Mouse (Mus musculus) olfactory bulb, adult 2 months (tissue): ENCODE measurements around the gene C130050O18Rik. TPM values are rescaled to one million over a fixed set of nuclear protein-coding genes. Genes with fewer than 3 reads are reported as not detected.

Source experiments
- H3K27ac ChIP-seq: fragments of 200-500 bp; 2 replicates; pipeline ENCODE4 v1.5.1; 2012; ENCODE audit warnings: low read depth, low read length; ENCODE audit not compliant: insufficient read depth
- H3K4me1 ChIP-seq: fragments of 200-500 bp; 2 replicates; pipeline ENCODE4 v1.6.1; 2012; ENCODE audit warnings: low read length; ENCODE audit not compliant: control insufficient read depth, insufficient read depth
- H3K4me3 ChIP-seq: fragments of 200-500 bp; 2 replicates; pipeline ENCODE4 v1.5.1; 2012; ENCODE audit warnings: mild to moderate bottlenecking, low read depth, low read length, moderate library complexity; ENCODE audit not compliant: insufficient read depth
- CTCF ChIP-seq: fragments of 200-500 bp; IDR thresholded peaks from 2 replicates; pipeline ENCODE4 v1.5.1; 2012; ENCODE audit warnings: low read depth, mild to moderate bottlenecking, low read length, moderate library complexity; ENCODE audit not compliant: insufficient read depth
- POLR2A ChIP-seq: fragments of 200-500 bp; IDR thresholded peaks from 2 replicates; pipeline ENCODE4 v1.6.1; 2012; ENCODE audit warnings: mild to moderate bottlenecking, low read depth, low read length, moderate library complexity; ENCODE audit not compliant: insufficient read depth
- WGBS: fragments of 180-500 bp; shearing (Covaris S2); methylation state at CpG from one replicate; pipeline ENCODE4 v1.1.7; 2018; 5-methylcytosine and 5-hydroxymethylcytosine counted together
- polyA plus RNA-seq: library from polyadenylated mRNA; stranded (reverse); fragments of >200 nt; gene quantifications from 2 replicates; pipeline ENCODE4 v1.2.4, GENCODE M21; 2012; ENCODE audit warnings: low replicate concordance; ENCODE audit not compliant: missing spikeins, insufficient read depth, insufficient read length

Gene C130050O18Rik
- polyA plus RNA-seq, 1 experiment = not detected

DNA sequence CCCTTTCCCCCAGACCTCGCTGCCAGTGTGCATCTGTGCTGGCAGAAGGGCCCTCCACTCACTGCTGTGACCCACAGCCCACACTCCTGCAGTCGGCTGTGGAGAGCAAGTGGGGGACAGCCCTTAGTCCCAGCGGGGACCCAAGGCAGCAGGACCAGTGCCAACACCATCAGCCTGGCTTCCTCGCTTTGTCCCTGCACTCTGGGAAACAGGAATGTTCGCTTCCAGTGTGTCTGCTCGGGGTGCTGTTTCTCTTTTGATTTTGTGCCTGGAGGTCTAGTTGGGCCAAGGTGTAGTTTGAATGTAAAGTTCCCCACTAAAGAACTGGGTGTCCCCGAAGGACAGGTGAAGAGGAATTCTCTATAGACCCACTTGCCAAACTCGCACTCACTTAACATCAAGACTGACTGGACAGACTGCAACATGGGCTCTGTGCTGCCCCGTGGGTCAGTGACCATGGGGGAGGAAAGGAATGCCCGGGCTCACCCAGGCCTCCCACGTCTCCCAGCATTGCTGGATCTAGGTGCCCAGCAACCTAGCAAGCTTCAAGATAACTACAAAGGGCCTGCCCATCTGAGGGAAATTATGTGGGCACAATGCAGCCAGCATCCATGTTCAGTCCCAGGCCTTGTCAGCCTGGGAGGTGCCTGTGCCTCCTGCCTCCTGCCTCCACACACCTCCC is 13.6 kb upstream of the C130050O18Rik start:
- 61% methylated on average over 11 of the region's 11 CpGs for WGBS
- Histone ChIP-seq H3K4me3 (no peak overlapping the region), H3K4me1 (peaks cover 38% of the 10 kb centered on the region), H3K27ac (no peak overlapping the region)
- TF ChIP-seq CTCF (no peak), POLR2A (no peak)

DNA sequence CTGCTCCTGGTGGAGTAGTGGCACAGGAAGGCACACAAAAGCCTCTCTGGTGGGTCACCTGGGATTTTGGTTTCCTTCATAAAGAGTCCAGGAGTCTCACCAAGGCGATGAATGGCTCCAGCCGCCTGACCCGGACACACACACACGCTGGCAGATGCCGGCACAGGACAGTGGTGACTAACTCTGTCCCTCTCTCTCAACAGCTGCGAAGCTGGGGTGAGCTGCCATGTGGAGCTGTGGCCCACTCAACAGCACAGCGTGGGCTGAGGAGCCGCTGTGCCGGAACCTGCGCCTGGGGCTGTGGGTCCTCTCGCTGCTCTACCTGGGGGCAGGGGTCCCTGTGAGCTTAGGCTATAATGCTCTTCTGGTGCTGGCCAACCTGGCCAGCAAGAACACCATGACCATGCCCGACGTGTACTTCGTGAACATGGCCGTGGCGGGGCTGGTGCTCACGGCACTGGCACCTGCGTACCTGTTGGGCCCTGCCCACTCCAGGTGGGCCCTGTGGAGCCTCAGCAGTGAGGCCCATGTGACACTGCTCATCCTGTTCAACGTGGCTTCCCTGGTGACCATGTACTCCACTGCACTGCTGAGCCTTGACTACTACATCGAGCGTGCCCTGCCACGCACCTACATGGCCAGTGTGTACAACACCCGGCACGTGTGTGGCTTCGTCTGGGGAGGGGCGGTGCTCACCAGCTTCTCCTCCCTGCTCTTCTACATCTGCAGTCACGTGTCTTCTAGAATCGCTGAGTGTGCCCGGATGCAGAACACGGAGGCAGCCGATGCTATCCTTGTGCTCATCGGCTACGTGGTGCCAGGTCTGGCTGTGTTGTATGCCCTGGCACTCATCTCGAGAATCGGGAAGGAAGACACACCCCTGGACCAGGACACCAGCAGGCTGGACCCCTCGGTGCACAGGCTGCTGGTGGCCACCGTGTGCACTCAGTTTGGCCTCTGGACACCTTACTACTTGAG is 12.6 kb upstream of the C130050O18Rik start:
- Histone ChIP-seq H3K4me1 (peaks cover 34% of the 10 kb centered on the region), H3K27ac (no peak overlapping the region), H3K4me3 (no peak overlapping the region)
- no peak for TF ChIP-seq POLR2A
- no peak for TF ChIP-seq CTCF
- 91% methylated on average over 37 of the region's 37 CpGs for WGBS

DNA sequence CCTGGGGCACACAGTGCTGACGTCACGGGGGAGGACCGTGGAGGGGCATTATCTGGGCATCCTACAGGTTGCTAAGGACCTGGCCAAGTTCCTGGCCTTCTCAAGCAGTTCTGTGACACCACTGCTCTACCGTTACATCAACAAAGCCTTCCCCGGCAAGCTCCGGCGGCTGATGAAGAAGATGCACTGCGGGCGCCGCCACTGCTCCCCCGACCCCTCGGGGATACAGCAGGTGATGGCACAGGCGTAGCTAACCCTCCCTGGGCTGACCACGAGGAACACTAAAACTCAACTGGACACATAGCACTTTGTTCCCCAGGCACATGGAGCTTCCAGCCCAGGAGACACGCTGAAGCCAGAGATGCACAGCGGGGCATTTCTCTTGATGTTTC is 11.9 kb upstream of the C130050O18Rik start:
- peaks cover 30% of the 10 kb centered on the region for H3K4me1 ChIP-seq
- TF ChIP-seq POLR2A (no peak), CTCF (no peak)
- no peak overlapping the region for H3K4me3 ChIP-seq
- 90% methylated on average over 16 of the region's 16 CpGs for WGBS
- H3K27ac ChIP-seq = no peak overlapping the region

DNA sequence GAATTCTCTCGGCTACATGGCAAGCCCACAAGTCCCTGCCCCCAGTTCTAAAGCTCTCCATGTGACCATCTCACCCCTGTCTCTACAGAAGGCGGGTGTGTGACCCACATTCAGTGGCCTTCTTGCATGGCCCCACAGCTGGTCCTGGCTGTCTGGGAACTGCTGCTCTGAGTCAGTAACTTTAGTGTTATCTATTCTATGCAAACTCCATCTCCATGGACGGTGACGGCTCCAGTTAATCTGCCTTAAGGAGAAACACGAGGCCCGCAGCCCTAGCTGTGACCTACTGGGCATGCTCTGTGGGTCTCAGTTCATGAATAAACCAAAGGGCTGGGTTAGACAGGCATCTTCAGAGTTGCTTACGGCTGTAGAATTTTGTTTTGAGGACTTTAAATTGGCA is 10.7 kb upstream of the C130050O18Rik start:
- no peak for TF ChIP-seq CTCF
- TF ChIP-seq POLR2A = no peak
- H3K4me1 ChIP-seq = peaks cover 27% of the 10 kb centered on the region
- H3K27ac ChIP-seq = no peak overlapping the region
- H3K4me3 ChIP-seq = no peak overlapping the region
- WGBS = 79% methylated on average over 7 of the region's 7 CpGs

DNA sequence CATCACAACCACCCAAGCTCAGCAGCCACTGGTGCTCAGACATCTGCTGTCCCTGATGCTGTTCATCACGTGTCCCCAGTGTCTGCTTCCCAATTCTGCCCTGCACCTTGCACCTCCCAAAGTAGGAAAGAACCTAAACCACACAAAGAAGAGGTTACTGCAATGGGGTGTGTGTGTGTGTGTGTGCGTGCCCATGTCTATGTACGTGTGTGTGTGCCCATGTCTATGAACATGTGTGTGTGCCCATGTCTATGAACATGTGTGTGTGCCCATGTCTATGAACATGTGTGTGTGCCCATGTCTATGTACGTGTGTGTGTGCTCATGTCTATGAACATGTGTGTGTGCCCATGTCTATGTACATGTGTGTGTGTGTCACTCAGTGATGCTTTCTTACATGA is 9.6 kb upstream of the C130050O18Rik start:
- Histone ChIP-seq H3K4me3 (no peak overlapping the region), H3K4me1 (peaks cover 23% of the 10 kb centered on the region), H3K27ac (no peak overlapping the region)
- WGBS = 90% methylated on average over 4 of the region's 4 CpGs
- TF ChIP-seq POLR2A = no peak
- TF ChIP-seq CTCF = no peak

DNA sequence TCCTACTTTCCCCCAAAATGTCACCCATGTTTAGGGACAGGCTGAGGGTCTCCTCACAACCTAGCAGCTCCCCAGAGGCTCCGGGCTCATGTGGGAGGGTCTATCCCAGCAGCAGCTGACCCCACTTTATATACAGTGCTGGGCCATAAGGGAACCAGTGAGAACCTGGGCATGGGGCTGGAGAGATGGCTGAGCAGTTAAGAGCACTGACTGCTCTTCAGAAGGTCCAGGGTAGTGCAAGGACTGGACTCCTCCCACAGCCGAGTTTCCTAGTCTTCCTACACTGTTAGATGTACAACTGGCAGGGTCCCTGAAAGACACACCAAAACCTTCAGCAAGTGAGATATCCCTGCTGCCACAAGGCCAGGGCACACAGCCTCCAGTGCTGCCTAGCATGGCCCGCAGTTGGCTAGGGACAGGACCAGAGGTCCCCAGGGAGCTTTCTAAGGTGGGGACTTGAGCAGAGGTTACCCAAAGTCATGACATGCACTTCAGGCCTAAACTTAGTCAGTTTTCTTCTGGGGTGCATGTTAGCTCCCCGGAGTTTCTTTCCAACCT is 7.6 kb upstream of the C130050O18Rik start:
- no peak for TF ChIP-seq POLR2A
- no peak for TF ChIP-seq CTCF
- H3K4me1 ChIP-seq = peaks cover 13% of the 10 kb centered on the region
- H3K4me3 ChIP-seq = no peak overlapping the region
- 87% methylated on average over 4 of the region's 4 CpGs for WGBS
- no peak overlapping the region for H3K27ac ChIP-seq

DNA sequence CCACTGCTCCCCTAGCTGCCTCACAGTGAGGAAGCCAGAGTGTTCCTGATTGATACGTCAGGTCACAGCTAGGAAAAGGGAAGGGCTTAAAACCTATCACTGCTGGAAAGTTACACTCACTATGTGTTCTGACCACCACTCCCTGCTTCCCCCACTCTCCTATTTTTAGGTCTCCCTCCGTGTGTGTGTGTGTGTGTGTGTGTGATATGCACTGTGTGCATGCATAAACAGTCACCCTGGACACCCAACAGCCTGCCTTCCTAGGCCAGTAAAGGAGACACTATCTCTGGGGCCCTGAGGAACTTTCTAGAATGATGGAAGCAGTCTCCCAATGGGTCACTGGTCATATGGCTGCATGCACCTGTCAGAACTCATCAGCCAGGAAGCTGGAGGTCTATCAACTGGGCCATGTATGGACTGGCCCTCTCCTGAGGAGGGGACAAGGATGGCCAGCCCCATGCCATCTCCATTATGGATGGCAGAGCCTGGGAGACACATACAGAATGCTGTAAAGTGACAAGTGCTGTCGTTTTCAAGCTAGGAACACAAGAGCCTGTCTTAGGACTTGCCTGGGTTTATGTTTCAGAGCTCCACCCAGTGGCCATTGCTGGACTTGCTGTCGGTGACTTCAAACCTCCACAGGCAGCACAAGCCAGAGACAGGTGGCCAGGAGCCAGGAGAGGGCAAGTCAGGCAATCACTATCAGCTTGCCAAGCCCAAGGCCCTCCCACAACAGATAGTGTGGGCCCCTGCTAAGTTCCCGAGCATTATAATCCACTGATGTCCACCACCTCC is 6.9 kb upstream of the C130050O18Rik start:
- WGBS = 27% methylated on average over 5 of the region's 5 CpGs
- TF ChIP-seq POLR2A (no peak), CTCF (peak; percentile 73)
- Histone ChIP-seq H3K4me1 (peaks cover 13% of the 10 kb centered on the region), H3K4me3 (no peak overlapping the region), H3K27ac (no peak overlapping the region)

DNA sequence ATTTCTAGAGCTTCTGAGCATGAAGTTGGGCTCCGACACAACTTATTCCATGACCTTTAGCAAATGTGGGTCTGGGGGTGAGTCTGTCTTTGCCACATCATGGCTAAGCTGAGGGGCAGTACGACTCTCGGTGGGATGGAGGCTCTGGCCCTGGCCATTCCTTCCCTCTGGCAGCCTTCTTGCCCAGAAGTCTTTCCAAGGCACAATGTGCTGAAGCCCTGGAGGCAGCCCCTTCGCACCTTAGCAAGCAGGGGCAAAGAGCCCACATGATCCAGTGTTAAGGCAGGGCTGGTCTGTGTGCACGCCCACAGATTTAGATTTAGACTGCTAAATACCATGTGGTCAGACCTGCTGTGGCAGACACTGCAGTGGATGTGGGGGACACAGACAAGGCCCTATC is 6.3 kb upstream of the C130050O18Rik start:
- WGBS = 58% methylated on average over 5 of the region's 5 CpGs
- peaks cover 13% of the 10 kb centered on the region for H3K4me1 ChIP-seq
- no peak for TF ChIP-seq CTCF
- TF ChIP-seq POLR2A = no peak
- no peak overlapping the region for H3K4me3 ChIP-seq
- H3K27ac ChIP-seq = no peak overlapping the region

DNA sequence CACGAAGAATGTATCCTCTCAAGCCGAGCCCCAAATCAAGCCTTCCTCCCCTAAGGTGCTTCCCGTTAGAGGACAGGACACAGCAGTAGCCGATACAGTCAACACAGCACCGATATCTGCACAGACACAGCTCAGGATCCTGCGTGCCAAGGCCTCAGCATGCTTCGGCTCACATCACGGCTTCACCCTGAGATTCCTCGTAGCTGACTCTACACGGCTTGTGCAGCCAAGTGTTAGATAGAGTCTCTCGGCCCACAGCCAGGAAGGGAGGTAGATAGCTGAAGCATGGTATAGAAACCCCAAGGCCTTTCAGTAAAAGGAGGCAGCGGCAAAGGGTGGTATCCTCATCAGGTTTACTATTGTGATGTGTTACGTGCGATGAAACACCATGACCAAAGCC is 5.1 kb upstream of the C130050O18Rik start:
- no peak for TF ChIP-seq POLR2A
- no peak for TF ChIP-seq CTCF
- Histone ChIP-seq H3K4me1 (peaks cover 13% of the 10 kb centered on the region), H3K4me3 (no peak overlapping the region), H3K27ac (no peak overlapping the region)
- WGBS = 90% methylated on average over 14 of the region's 14 CpGs
